Comparison of ENCODE assay signal across 12 mouse cellular contexts in genomic region chr3:89512225-89512624, GRCm38 (mm10). TPM values are rescaled to one million over a fixed set of nuclear protein-coding genes. Genes with fewer than 3 reads are reported as not detected.
DNase-seq lines count a peak whose midpoint lies in the region; ATAC-seq and TF ChIP-seq lines count a peak whose summit lies in the region.
"Had no signal": no experiment of that assay in that cellular context is flagged by ENCODE, and none has a peak within 500 bp of the region (broad histone marks: within the 10 kb centered on the region; RNA-seq: fewer than 3 reads in every experiment).

No protein-coding gene starts in this region.

- WGBS in forebrain, embryonic 11.5 days, result 94% methylated on average over 2 of the region's 2 CpGs
- WGBS in forebrain, embryonic 13.5 days, result 91% methylated on average over 2 of the region's 2 CpGs
- WGBS in lung, adult 2 months, result 100% methylated on average over 2 of the region's 2 CpGs
- 97% methylated on average over 2 of the region's 2 CpGs for WGBS in stomach, postnatal 0 days
- 81% methylated on average over 2 of the region's 2 CpGs for WGBS in heart, embryonic 11.5 days (ENCODE audit: insufficient replicate concordance)

- no peak for TF ChIP-seq POLR2A in lung, adult 2 months (IDR thresholded peaks at IDR 0.05; ENCODE audit: borderline replicate concordance, extremely low read depth, low read depth, low read length)
- no peak for TF ChIP-seq POLR2A in bone marrow macrophage, adult 2 months (IDR thresholded peaks at IDR 0.05; ENCODE audit: borderline replicate concordance, low read depth, low read length)

- H3K4me3 ChIP-seq in forebrain, embryonic 11.5 days (ENCODE audit: low read depth, low read length), result no peak overlapping the region
- H3K4me3 ChIP-seq in forebrain, embryonic 13.5 days, result no peak overlapping the region
- no peak overlapping the region for H3K4me3 ChIP-seq in lung, adult 2 months (replicated peaks; ENCODE audit: extremely low read depth, low read depth, low read length)
- no peak overlapping the region for H3K4me3 ChIP-seq in bone marrow macrophage, adult 2 months (ENCODE audit: insufficient read depth, low read length)
- no peak overlapping the region for H3K4me3 ChIP-seq in stomach, postnatal 0 days (ENCODE audit: low read depth, low read length)
- H3K4me3 ChIP-seq in heart, embryonic 11.5 days (ENCODE audit: low read depth, low read length), result no peak overlapping the region
- H3K4me3 ChIP-seq: embryonic facial prominence, embryonic 15.5 days; megakaryocyte, embryonic 14.5 days; stomach, embryonic 15.5 days had no signal

- H3K27ac ChIP-seq in forebrain, embryonic 11.5 days (ENCODE audit: low read depth, low read length), result no peak overlapping the region
- H3K27ac ChIP-seq in forebrain, embryonic 13.5 days, result no peak overlapping the region
- no peak overlapping the region for H3K27ac ChIP-seq in bone marrow macrophage, adult 2 months (ENCODE audit: insufficient read depth, low read depth, low read length)
- H3K27ac ChIP-seq in stomach, postnatal 0 days (replicated peaks), result no peak overlapping the region
- no peak overlapping the region for H3K27ac ChIP-seq in heart, embryonic 11.5 days (ENCODE audit: low read depth, low read length)
- H3K27ac ChIP-seq: embryonic facial prominence, embryonic 15.5 days; stomach, embryonic 15.5 days had no signal

- H3K27me3 ChIP-seq in forebrain, embryonic 11.5 days (ENCODE audit: control insufficient read depth, insufficient read depth, low read length), result no peaks in the 10 kb centered on the region; the same call in 1 of the 2 replicates
- H3K27me3 ChIP-seq in forebrain, embryonic 13.5 days, result peaks cover 11% of the 10 kb centered on the region
- no peaks in the 10 kb centered on the region for H3K27me3 ChIP-seq in stomach, postnatal 0 days (ENCODE audit: control insufficient read depth, insufficient read depth, low read length)
- H3K27me3 ChIP-seq in heart, embryonic 11.5 days (ENCODE audit: control insufficient read depth, insufficient read depth, low read length), result peaks cover 31% of the 10 kb centered on the region

- H3K36me3 ChIP-seq in forebrain, embryonic 11.5 days (ENCODE audit: control insufficient read depth, insufficient read depth, low read length), result no peaks in the 10 kb centered on the region
- no peaks in the 10 kb centered on the region for H3K36me3 ChIP-seq in forebrain, embryonic 13.5 days (ENCODE audit: poor library complexity, severe bottlenecking)
- no peaks in the 10 kb centered on the region for H3K36me3 ChIP-seq in stomach, postnatal 0 days (ENCODE audit: control insufficient read depth, insufficient read depth, low read length)
- no peaks in the 10 kb centered on the region for H3K36me3 ChIP-seq in heart, embryonic 11.5 days (ENCODE audit: control insufficient read depth, insufficient read depth, low read length)
- H3K36me3 ChIP-seq: embryonic facial prominence, embryonic 15.5 days; stomach, embryonic 15.5 days had no signal

- no peak overlapping the region for H3K4me2 ChIP-seq in forebrain, embryonic 11.5 days (ENCODE audit: low read depth, low read length, severe bottlenecking)
- H3K4me2 ChIP-seq in forebrain, embryonic 13.5 days, result no peak overlapping the region
- H3K4me2 ChIP-seq in stomach, postnatal 0 days (replicated peaks; ENCODE audit: low read depth), result no peak overlapping the region
- H3K4me2 ChIP-seq in heart, embryonic 11.5 days, result no peak overlapping the region
- H3K4me2 ChIP-seq: embryonic facial prominence, embryonic 15.5 days; stomach, embryonic 15.5 days had no signal

- peaks cover 4% of the 10 kb centered on the region; the same call in 1 of the 2 replicates for H3K9me3 ChIP-seq in forebrain, embryonic 11.5 days (ENCODE audit: control insufficient read depth, low read length)
- H3K9me3 ChIP-seq in forebrain, embryonic 13.5 days (replicated peaks), result peaks cover 9% of the 10 kb centered on the region; the same call in 1 of the 2 replicates
- no peaks in the 10 kb centered on the region for H3K9me3 ChIP-seq in stomach, postnatal 0 days (ENCODE audit: control insufficient read depth, low read length)
- H3K9me3 ChIP-seq in heart, embryonic 11.5 days (replicated peaks; ENCODE audit: control insufficient read depth, low read length), result no peaks in the 10 kb centered on the region
- H3K9me3 ChIP-seq: stomach, embryonic 15.5 days had no signal

- H3K9ac ChIP-seq in forebrain, embryonic 11.5 days (ENCODE audit: low read length), result no peak overlapping the region
- H3K9ac ChIP-seq in forebrain, embryonic 13.5 days, result no peak overlapping the region
- no peak overlapping the region for H3K9ac ChIP-seq in stomach, postnatal 0 days (ENCODE audit: low read length)
- no peak overlapping the region for H3K9ac ChIP-seq in heart, embryonic 11.5 days (ENCODE audit: low read depth, low read length)
- H3K9ac ChIP-seq: embryonic facial prominence, embryonic 15.5 days; stomach, embryonic 15.5 days had no signal

- no peak for TF ChIP-seq EP300 in stomach, postnatal 0 days (optimal IDR thresholded peaks at IDR 0.05)

- TF ChIP-seq CTCF in lung, adult 2 months (IDR thresholded peaks at IDR 0.05; ENCODE audit: insufficient read depth, low read length), result peak; percentile 66
- TF ChIP-seq CTCF in bone marrow macrophage, adult 2 months (IDR thresholded peaks at IDR 0.05; ENCODE audit: low read depth, low read length), result peak; percentile 83
- TF ChIP-seq CTCF in stomach, postnatal 0 days (IDR thresholded peaks at IDR 0.05; ENCODE audit: low read depth), result peak; percentile 76

- no peak for ATAC-seq in forebrain, embryonic 11.5 days (replicated peaks; ENCODE audit: low FRiP score)
- no peak for ATAC-seq in forebrain, embryonic 13.5 days
- ATAC-seq in stomach, postnatal 0 days (ENCODE audit: low FRiP score, low TSS enrichment), result no peak
- ATAC-seq in heart, embryonic 11.5 days (replicated peaks; ENCODE audit: insufficient number of reproducible peaks, low FRiP score, low TSS enrichment), result no peak

- DNase-seq in forebrain, embryonic 11.5 days (ENCODE audit: low spot score), result peak; percentile 67
- no peak for DNase-seq in lung, adult 2 months
- DNase-seq in lung, postnatal 36 days, result no peak
- peak; percentile 36 for DNase-seq in stomach, postnatal 0 days (ENCODE audit: low spot score)
- no peak for DNase-seq in right cerebral cortex, postnatal 14 days
- DNase-seq: kidney, postnatal 25 days had no signal

- 0 out of 2 replicates have a peak, but pooled peaks cover 3% of the 10 kb centered on the region for H3K4me1 ChIP-seq in forebrain, embryonic 11.5 days (replicated peaks; ENCODE audit: control insufficient read depth, insufficient read depth, low read length)
- H3K4me1 ChIP-seq in forebrain, embryonic 13.5 days, result peaks cover 9% of the 10 kb centered on the region
- H3K4me1 ChIP-seq in lung, adult 2 months (ENCODE audit: control insufficient read depth, insufficient read depth, low read length), result no peaks in the 10 kb centered on the region
- peaks cover 7% of the 10 kb centered on the region for H3K4me1 ChIP-seq in bone marrow macrophage, adult 2 months (ENCODE audit: control insufficient read depth, insufficient read depth, low read length)
- no peaks in the 10 kb centered on the region for H3K4me1 ChIP-seq in stomach, postnatal 0 days (replicated peaks; ENCODE audit: control insufficient read depth, insufficient read depth)
- no peaks in the 10 kb centered on the region for H3K4me1 ChIP-seq in heart, embryonic 11.5 days (ENCODE audit: control insufficient read depth, insufficient read depth, low read length)
- H3K4me1 ChIP-seq: stomach, embryonic 15.5 days had no signal

RNA-seq across cellular contexts. Expression of gene Kcnn3, which starts 7.7 kb away (rescaled TPM):
- polyA plus RNA-seq in forebrain, embryonic 11.5 days (2014; fragmentation: Nextera tagmentation; extraction: Ambion mirVana), result 1.3 and 1.8 TPM in 2 replicates
- polyA plus RNA-seq in forebrain, embryonic 13.5 days (2015; fragmentation: Nextera tagmentation; extraction: Ambion mirVana), result 3.5 and 4.3 TPM in 2 replicates
- 6.8 and 7.1 TPM in 2 replicates for polyA plus RNA-seq in lung, adult 2 months (2012; rRNA removed)
- not detected in 2 replicates for polyA plus RNA-seq in bone marrow macrophage, adult 2 months (2012; ENCODE audit: insufficient read depth, insufficient read length, missing spikeins)
- polyA plus RNA-seq in stomach, postnatal 0 days (2015; fragmentation: Nextera tagmentation; extraction: Ambion mirVana), result 4.5 and 5.3 TPM in 2 replicates
- 0.73 and 0.99 TPM in 2 replicates for polyA plus RNA-seq in heart, embryonic 11.5 days (2014; fragmentation: Nextera tagmentation; extraction: Ambion mirVana)

RNA-seq across cellular contexts. Expression of gene Pmvk, which starts 57.9 kb away (rescaled TPM):
- 62.5 and 71.1 TPM in 2 replicates for polyA plus RNA-seq in forebrain, embryonic 11.5 days (2014; fragmentation: Nextera tagmentation; extraction: Ambion mirVana)
- 73.3 and 75.0 TPM in 2 replicates for polyA plus RNA-seq in forebrain, embryonic 13.5 days (2015; fragmentation: Nextera tagmentation; extraction: Ambion mirVana)
- 35.3 and 52.1 TPM in 2 replicates for polyA plus RNA-seq in lung, adult 2 months (2012; rRNA removed)
- polyA plus RNA-seq in bone marrow macrophage, adult 2 months (2012; ENCODE audit: insufficient read depth, insufficient read length, missing spikeins), result 25.9 and 26.8 TPM in 2 replicates
- 49.7 and 55.0 TPM in 2 replicates for polyA plus RNA-seq in stomach, postnatal 0 days (2015; fragmentation: Nextera tagmentation; extraction: Ambion mirVana)
- 50.4 and 57.2 TPM in 2 replicates for polyA plus RNA-seq in heart, embryonic 11.5 days (2014; fragmentation: Nextera tagmentation; extraction: Ambion mirVana)

Comparison
In these comparisons a context has a peak if more than half of its experiments do, and no peak if none do; other contexts are left out.
1. DNase-seq: peak in forebrain, embryonic 11.5 days (single experiment) and stomach, postnatal 0 days (single experiment); none in lung, adult 2 months (single experiment), lung, postnatal 36 days (single experiment) and right cerebral cortex, postnatal 14 days (single experiment).
2. Peak in every context shown above with its lines, with median percentiles within 50 percentile points of each other: CTCF ChIP-seq.